Mouse (Mus musculus) urinary bladder, postnatal 4 days (tissue): ENCODE measurements around the gene Spg21.

Experiments used
- DNase-seq, 2 experiments: peaks; one replicate each; pipeline ENCODE4 v3.0.0; 2021 to 2022; ENCODE audit warnings: low spot score in 2 of 2

Spg21 gene

DNA sequence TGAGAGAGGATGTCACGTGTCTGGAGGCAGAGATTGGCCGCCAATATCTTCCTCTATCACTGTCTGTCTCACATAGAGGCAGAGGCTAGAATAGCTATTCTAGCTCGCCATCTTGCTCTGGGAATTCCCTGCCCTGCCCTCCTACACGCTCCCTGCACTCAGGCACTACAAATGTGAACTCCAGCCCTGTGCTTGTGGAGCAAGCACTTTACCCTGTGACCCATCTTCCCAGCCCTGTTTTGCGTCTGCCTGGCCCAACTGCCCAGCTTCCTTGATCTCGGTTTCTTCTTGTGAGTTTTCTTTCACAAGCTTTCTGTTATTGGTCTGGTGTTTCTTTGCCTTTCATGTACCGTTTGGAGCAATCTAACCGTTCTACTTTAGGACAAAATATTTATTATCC, 18.4 kb downstream of the Spg21 start:
- DNase-seq: no peak

DNA sequence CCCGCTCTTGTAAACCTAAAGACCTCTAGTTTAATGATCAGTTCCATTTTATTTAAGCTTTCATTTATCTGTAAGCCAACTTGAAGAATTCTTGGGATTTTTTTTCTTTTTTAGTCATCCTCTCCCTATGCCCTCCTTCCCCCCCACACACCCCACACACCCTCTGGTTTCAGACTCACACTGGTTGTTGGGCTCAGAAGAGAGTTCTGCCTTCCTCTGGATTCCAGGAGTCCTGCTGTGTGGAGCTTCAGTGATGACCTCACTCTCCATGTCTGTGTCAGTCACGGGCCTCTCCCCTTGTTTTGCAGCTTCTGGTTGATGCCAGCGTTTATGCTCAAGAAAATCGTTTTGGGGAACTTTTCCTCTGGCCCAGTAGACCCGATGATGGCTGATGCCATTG, 19.3 kb downstream of the Spg21 start:
- DNase-seq: no peak

DNA sequence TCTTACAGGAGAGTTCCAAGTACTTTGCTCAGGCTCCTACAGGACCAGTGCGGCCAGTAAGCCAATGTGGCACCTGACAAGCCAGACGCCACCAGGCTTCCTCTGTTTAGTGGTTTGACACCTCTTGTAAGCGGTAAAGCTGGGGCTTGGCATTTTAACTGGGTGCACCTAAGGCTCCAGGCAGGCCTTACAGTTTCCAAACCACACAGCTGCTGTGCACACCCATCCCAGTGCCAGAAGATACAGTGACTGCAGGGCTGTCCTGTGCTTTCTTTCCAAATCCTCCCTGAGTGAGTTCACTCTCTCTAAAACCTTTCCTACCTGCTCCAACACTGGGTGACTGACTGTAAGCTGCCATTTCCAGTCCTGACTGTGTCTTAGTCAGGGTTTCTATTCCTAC, 30.7 kb downstream of the Spg21 start:
- DNase-seq: no peak

DNA sequence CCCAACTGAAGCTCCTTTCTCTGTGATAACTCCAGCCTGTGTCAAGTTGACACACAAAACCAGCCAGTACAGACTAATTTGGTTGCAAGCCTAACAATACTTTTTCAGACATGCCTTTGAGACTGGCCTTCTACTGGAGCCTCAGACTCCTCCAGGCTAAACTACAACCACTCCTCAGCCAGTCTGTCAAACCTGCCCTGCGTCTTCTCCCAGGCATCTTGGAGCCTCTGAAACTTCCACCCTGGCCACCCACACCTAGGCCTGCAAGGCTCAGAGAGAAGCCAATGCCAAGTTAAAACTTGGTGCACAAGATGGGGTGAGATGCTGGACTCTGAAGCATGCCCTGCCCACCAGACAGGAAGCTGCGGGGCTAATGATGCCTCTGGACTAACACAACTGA, 31.6 kb downstream of the Spg21 start:
- DNase-seq: no peak

DNA sequence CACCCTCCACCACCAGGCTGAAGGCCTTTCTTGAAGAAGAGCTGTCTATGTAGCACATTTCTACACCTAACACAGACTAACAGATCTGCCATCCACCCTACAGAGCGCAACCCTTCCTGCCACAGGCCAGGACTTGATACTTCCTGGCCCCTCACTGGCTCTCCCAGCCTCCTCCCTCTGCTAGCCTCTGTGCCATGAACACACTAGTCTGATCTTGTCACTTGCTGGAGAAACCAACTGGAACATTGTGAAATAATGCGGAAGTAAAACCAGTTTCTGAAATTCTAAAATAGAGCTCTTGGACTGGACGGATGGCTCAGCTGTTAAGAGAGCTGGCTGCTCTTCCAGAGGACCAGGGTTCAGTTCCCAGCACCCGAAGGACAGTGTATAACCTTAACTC, 32.1 kb downstream of the Spg21 start:
- DNase-seq: no peak

- no peak for DNase-seq
Measured at GRCm38 (mm10) chr9:65502146-65502545, 41.4 kb downstream of the Spg21 start.

- DNase-seq: no peak
Measured at GRCm38 (mm10) chr9:65502721-65503505, 42.2 kb downstream of the Spg21 start.

GRCm38 (mm10) chr9:65508449-65508848, 47.7 kb downstream of the Spg21 start:
- no peak for DNase-seq

DNA sequence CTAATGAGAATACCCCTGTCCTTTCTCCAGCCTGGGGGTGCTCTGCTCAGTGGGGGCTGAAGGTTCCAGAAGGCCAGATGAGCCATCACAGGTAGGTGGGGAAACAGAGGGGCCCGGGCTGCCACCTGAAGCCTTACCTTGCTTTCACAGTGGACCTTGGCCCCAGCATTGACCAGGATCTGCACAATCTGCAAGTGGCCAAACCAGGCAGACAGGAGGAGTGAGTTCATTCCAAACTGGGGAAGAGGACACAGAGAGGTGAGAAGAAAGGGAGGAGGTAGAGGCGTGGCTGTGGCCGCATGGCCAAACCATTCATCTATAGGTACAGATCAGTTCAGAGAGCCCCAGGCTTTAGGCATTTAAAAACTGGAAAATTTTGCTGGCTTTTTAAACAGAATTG, 51.8 kb downstream of the Spg21 start:
- no peak for DNase-seq

DNA sequence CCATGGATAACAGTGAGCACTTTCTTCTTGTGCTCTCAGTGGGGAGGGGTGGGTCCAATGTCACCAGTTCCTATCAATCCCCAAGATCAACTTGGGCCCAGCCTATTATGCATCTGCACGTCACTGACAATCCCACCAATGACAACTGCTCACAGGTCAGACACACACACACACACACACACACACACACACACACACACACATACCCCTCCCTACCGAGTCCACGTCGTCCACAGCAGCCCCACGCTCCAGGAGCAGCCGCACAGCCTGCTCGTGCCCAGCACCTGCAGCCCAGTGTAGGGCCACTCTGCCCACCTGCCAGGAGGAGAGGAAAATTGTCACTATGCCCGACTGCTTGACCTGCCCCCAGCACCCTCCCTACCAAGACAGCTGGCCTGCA, 53.7 kb downstream of the Spg21 start:
- DNase-seq: no peak

DNA sequence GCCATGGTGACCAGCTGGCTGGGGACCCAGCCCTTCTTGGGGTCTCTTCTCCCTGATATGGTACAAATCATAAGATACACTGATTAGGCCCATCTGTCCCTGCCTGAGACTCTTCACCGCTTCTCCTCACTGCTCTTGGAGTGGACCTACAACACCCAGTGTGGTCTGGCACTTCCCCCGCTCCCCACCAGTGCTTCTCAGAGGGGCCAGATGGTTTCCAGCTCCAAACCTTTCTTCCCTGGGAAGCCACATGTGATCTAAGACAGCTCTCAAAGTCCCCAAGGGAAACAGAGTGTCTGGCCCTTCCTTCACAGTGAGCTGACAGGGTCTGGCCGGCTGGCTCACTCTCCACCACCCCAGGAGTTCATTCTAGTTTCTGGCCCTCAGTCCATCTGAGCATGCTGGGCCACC, 54.1 kb downstream of the Spg21 start:
- DNase-seq: no peak

DNA sequence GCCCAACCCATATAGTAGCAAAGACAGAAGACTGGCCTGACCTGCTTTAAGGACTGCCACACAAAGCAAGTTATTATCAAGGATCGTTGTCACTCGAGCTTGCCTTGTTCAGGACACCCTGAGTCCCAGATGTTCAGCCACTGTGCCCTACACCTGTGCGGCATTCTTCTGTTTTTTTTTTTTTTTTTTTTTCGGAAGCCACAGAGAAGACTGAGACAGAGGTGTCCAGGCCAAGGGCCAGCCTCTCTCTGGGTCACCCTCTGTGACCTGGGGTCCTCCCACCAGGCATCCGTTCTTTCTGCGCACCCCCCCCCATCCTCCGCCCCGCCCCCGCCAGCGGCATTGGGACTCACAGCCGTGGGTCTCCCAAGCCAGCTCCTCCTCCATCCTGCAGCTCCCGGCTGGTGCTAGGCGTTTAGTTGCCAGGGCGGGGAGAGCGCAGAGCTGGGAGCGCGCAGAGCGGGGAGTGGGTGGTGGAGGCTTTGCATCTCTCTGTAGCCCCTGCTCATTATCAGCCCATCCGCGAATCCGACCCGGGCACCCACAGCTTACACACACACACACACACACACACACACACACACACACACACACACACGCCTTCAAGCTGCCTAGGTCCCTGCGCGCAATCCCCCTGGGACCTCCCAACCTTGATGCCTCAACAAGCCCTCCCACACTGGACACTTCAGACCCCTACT, 59.2 kb downstream of the Spg21 start, which contains the start of gene Ankdd1a:
Gene Ankdd1a, minus strand, starts transcription at position 387 of the 698 bp plus-strand sequence.
- no peak for DNase-seq

GRCm38 (mm10) chr9:65520505-65520876, 59.7 kb downstream of the Spg21 start:
- DNase-seq: no peak

DNA sequence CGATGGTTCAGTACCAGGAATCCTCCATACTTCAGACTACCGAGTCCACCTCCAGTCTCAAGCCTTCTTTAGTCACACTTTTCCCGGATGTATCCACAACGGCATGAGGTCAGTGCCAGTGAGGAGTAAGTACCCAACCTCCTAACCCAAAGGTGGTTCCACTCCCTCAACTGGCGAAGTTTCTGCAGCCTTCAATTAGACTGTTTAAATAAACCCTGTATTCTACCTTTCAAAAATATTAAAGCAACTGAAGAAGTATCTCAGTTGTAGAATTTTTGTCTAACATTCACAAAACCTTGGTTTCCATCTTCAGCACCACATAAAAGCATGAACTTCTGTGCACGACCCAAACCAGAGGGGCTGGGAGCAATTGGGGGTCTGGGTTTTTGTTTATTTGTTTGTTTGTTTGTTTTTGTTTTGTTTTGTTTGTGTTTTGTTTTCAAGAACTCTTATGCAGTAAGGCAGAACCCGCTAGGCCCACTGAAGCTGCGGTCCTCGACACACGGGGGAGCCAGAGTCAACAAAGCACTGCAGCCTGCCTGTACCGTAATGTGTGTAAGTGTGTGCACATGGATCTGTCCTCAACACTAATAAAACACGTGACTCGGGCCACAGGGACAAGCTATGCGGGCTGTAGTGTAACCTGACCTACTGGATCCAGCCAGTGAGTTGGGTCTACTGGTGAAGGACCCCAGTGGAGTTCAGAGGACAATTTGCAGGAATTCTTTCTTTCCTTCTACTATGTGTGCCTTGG, 63.0 kb downstream of the Spg21 start:
- DNase-seq: peak; percentile 75 to 84

- DNase-seq: no peak
Measured at GRCm38 (mm10) chr9:65525445-65526195, 64.9 kb downstream of the Spg21 start.

DNA sequence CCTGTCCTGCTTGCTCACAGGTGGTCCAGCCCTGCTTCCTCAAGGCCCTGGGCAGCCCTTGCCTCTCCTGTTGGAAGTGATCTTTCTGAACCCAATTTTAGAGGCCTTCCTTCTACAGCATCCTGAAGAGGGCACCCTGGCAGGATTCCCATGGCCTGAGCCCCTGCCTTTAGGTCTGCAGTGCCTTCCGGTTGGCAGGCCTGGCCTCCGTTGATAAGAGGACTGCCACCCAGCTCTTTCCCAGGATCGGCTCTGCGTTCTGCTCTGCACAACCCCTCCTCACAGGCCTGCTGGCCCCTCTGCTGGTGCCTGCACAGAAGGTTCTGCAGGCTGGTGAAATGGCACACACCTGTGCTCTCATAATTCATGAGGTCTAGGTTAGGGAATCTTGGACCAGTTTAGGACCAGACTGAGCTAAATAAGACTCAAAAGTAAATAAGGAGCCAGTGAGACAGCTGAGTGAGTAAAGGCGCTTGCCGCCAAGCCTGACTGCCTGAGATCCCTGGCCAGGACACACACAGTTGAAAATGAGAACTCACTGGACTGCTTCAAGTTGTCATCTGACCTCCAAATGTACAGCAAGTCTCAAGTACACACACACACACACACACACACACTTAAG, 67.8 kb downstream of the Spg21 start:
- DNase-seq: no peak

- DNase-seq: no peak
Measured at GRCm38 (mm10) chr9:65529659-65530058, 68.9 kb downstream of the Spg21 start.

DNA sequence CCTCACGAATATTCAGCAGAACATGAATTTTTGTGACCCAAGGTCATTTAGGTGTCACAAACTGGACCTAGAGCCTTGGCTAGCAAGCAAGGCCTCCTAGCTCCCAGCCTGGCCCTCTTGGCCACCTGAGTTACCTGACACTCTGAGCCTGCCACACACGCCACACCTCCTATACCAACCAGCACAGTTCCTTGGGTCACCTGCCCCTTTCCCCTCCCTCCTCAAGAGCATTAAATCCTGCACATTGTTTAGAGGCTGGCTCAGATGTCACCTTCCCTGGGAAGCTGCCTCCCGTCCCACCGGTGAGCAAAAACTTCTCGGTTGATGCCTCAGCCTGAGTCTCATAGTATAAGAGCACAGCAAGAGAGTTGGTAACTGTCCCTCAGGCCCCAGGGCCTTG, 70.5 kb downstream of the Spg21 start:
- DNase-seq: no peak

GRCm38 (mm10) chr9:65532986-65533385, 72.2 kb downstream of the Spg21 start:
- DNase-seq: no peak

GRCm38 (mm10) chr9:65534111-65534510, 73.4 kb downstream of the Spg21 start:
- DNase-seq: no peak

DNA sequence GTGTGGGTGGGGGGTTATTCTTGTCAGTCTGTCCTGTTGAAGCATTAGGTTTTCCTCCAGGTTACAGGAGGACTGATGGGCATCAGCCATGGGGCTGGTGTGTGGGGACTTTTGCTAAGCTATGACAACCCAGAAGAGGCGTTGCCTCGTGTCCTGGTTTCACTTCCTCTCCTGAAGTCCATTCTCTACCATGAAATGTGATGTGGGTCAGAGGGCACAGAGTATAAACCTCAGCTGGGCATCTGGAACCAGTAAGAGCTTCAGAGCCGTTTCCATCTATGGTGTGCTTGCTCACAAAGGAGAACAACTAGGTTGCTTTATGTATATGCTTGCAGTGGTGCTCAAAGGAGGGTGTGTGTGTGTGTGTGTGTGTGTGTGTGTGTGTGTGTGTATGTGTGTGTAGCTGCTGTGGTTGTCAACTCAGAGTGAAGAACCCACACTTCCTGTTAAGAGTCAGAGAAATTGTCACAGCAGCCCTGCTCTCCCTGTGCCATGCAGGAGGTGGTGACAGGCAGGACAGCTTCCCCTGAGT, 74.5 kb downstream of the Spg21 start:
- DNase-seq: no peak
